Mouse (Mus musculus) stomach, postnatal 0 days (tissue): ENCODE data around the gene Chn2.

Experiments
- CTCF ChIP-seq: IDR thresholded peaks from 2 replicates; pipeline ENCODE4 v1.5.1; 2016; ENCODE audit warnings: antibody characterized with exemption, low read depth, mild to moderate bottlenecking, moderate library complexity
- EP300 ChIP-seq: optimal IDR thresholded peaks from 2 replicates; pipeline ENCODE3; 2016; ENCODE audit warnings: antibody characterized with exemption

DNA sequence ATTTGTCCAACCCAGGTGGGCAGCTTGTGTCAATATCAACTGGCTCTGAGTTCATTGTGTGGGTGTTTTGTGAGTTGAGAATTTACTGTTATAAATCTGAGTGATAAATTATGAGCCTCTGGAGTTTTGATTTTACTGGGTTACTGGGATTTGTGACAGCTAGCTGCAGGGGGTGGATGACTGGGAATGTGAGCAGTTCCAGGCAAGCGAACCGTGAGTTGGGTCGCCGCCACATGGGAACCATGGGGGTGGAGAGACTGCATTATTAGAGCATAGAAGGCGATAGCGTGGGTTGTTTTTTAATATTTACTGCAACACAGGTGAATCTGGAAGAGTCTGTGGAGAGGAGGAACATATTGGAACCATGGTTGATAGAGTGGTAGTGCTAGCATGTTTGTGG lies 298.0 kb downstream of the Chn2 start:
- TF ChIP-seq CTCF, result no peak
- TF ChIP-seq EP300, result no peak
